Mouse (Mus musculus) embryonic facial prominence, embryonic 14.5 days (tissue): ENCODE measurements around the gene Sh3gl2. TPM values are rescaled to one million over a fixed set of nuclear protein-coding genes. Genes with fewer than 3 reads are reported as not detected.

Experiments used
- ATAC-seq: fragments of 200-750 bp; cut with Nextera tagmentation; 2 replicates; pipeline ENCODE4 v1.8.0; 2017; ENCODE audit warnings: low read depth, moderate number of reproducible peaks, moderate TSS enrichment
- DNase-seq: peaks from one replicate; pipeline ENCODE4 v3.0.0-alpha.2; 2015; ENCODE audit warnings: low spot score
- H3K27ac ChIP-seq: fragments of 300-500 bp; sonication (generic); replicated peaks from 2 replicates; pipeline ENCODE4 v1.5.1; 2014; ENCODE audit warnings: low read depth, mild to moderate bottlenecking, low read length, moderate library complexity
- H3K27me3 ChIP-seq: fragments of 300-500 bp; sonication (generic); replicated peaks from 2 replicates; pipeline ENCODE4 v1.6.1; 2014; ENCODE audit warnings: low read length; ENCODE audit not compliant: control insufficient read depth, insufficient read depth
- H3K36me3 ChIP-seq: fragments of 300-500 bp; sonication (generic); 2 replicates; pipeline ENCODE4 v1.6.1; 2014; ENCODE audit warnings: low read length, mixed read lengths; ENCODE audit not compliant: control insufficient read depth, insufficient read depth
- H3K4me1 ChIP-seq: fragments of 300-500 bp; sonication (generic); 2 replicates; pipeline ENCODE4 v1.6.1; 2014; ENCODE audit warnings: antibody characterized with exemption, low read length; ENCODE audit not compliant: control insufficient read depth, insufficient read depth
- H3K4me2 ChIP-seq: fragments of 300-500 bp; sonication (generic); 2 replicates; pipeline ENCODE4 v1.6.1; 2014; ENCODE audit warnings: low read depth, mild to moderate bottlenecking, low read length, moderate library complexity, mixed read lengths
- H3K4me3 ChIP-seq: fragments of 300-500 bp; sonication (generic); 2 replicates; pipeline ENCODE4 v1.5.1; 2014; ENCODE audit warnings: low read depth, mild to moderate bottlenecking, low read length
- H3K9ac ChIP-seq: fragments of 300-500 bp; sonication (generic); 2 replicates; pipeline ENCODE4 v1.6.1; 2014; ENCODE audit warnings: low read depth, mild to moderate bottlenecking, low read length, moderate library complexity, mixed read lengths
- H3K9me3 ChIP-seq: fragments of 300-500 bp; sonication (generic); 2 replicates; pipeline ENCODE4 v1.6.1; 2016; ENCODE audit warnings: low read length; ENCODE audit not compliant: control insufficient read depth
- WGBS: fragments of 180-500 bp; shearing (Covaris S2); extraction: QIAGEN DNeasy Blood & Tissue Kit; methylation state at CpG from one replicate; pipeline ENCODE4 v1.1.7; 2014; 5-methylcytosine and 5-hydroxymethylcytosine counted together
- polyA plus RNA-seq: library from polyadenylated mRNA; unstranded; fragments of >200 nt; fragmentation: Nextera tagmentation; extraction: Ambion mirVana; gene quantifications from 2 replicates; pipeline ENCODE4 v1.2.1, GENCODE M21; 2014

Sh3gl2 gene
- polyA plus RNA-seq, 1 experiment from 2014 or later = 7.0 TPM

DNA sequence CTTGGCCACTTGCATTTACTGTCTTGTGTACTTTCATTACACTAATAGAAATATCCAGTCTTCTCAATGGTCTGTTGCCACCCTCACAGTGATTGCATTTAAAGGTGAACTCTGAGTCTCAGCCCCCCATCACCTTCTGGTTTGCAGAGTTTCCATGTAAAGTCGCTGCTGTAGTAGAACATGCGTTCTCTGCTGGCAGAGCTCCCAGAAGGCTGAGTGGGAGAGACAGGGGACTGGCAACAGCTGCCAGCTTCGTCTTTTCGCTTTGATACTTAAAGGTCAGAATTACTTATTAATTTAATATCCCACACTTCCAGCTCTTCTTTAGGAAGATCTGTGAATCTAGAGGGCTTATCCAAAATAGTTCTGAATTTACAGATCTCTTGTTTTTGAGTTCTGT lies 8.7 kb upstream of the Sh3gl2 start:
- no peak overlapping the region for H3K4me2 ChIP-seq
- H3K27me3 ChIP-seq = 0 out of 2 replicates have a peak, but pooled peaks cover 5% of the 10 kb centered on the region
- H3K27ac ChIP-seq = no peak overlapping the region
- no peaks in the 10 kb centered on the region for H3K4me1 ChIP-seq
- no peak overlapping the region for H3K4me3 ChIP-seq
- H3K9ac ChIP-seq = no peak overlapping the region
- no peaks in the 10 kb centered on the region for H3K36me3 ChIP-seq
- DNase-seq (peak; percentile 25), ATAC-seq (no peak)
- WGBS = 54% methylated on average over 4 of the region's 4 CpGs
- no peaks in the 10 kb centered on the region for H3K9me3 ChIP-seq

DNA sequence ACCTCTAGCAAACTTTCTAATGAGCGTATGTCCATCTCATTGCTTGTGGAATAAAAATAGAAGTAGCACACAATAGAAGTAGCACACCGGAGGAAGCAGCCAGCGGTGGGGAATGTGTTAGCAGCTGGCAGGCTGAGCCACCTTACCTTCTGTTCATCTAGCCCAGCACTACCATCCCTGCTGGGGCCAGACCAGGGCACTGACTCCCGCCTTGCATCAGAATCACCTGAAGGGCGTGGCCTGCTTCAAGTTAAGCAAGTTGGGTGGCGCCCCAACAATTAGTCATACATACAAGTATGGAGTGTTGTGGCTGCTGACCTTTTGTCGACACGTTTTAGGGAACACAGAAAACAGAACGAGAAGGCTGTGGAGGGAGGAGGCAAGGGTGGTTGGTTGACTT lies 6.5 kb upstream of the Sh3gl2 start:
- Histone ChIP-seq H3K9me3 (no peaks in the 10 kb centered on the region), H3K4me1 (no peaks in the 10 kb centered on the region), H3K4me2 (no peak overlapping the region), H3K9ac (no peak overlapping the region), H3K4me3 (no peak overlapping the region), H3K36me3 (no peaks in the 10 kb centered on the region), H3K27ac (no peak overlapping the region), H3K27me3 (peaks cover 12% of the 10 kb centered on the region)
- 86% methylated on average over 9 of the region's 9 CpGs for WGBS
- no peak for ATAC-seq
- DNase-seq = peak; percentile 14

DNA sequence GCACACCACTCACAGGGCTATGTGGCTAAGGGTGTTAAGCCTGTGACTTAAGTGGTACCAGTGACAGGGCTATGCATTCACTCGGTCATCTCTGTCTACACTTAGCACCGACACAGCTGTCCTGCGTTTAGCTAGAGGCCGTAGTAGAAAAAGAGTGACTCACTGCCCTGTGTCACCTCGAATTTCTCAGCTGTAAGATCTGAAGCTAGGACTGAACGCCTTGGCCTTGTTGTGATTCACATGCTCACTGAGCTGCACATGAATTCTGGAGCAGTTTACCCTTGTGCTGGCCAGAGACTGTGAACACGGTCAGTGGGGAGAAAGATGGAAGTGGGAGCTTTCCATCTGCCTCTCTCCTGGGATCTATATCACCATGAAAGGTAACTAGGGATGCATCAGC lies 2.3 kb upstream of the Sh3gl2 start:
- H3K4me2 ChIP-seq = no peak overlapping the region
- WGBS = 49% methylated on average over 7 of the region's 7 CpGs
- H3K27ac ChIP-seq = no peak overlapping the region
- no peak overlapping the region for H3K9ac ChIP-seq
- peaks cover 49% of the 10 kb centered on the region for H3K27me3 ChIP-seq
- H3K4me3 ChIP-seq = no peak overlapping the region
- no peaks in the 10 kb centered on the region for H3K4me1 ChIP-seq
- no peaks in the 10 kb centered on the region for H3K9me3 ChIP-seq
- no peaks in the 10 kb centered on the region for H3K36me3 ChIP-seq
- ATAC-seq (no peak), DNase-seq (no peak)

DNA sequence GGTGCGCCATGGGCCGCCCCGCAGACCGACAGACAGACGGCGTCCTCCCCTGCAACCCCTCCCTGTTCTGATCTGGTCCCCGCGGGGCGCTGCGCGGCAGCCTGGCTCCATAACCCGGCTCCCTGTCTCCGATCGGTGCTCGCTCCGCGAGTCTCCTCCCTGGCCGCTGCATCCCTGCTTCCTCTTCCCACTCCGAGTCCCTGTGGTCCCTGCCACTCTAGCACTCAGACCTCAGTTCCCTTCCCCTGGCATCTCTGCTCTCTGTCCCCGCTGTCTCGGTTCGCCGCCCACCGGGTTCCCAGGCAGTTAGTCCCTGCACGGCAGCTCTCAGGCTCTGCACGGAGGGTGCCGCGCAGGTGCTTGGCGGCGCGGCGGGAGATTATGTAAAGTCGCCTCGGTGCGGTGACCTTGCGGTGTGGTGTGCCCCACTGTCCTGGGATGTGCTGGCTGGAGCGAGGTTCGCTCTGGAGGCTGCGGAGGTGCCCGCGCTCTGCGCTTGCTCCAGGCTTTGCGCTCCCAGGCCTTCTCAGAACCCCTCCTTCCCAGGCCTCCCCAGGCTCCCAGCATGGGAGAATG lies 798 bp downstream of the Sh3gl2 start:
- 0% methylated on average over 24 of the region's 43 CpGs for WGBS
- peak overlapping the region; percentile 67 for H3K9ac ChIP-seq
- H3K36me3 ChIP-seq = no peaks in the 10 kb centered on the region
- H3K4me1 ChIP-seq = no peaks in the 10 kb centered on the region
- ATAC-seq (peak; percentile 86), DNase-seq (peak; percentile 36)
- H3K27me3 ChIP-seq = peaks cover 51% of the 10 kb centered on the region
- no peak overlapping the region for H3K27ac ChIP-seq
- H3K4me3 ChIP-seq = peak overlapping the region; percentile 70
- H3K9me3 ChIP-seq = no peaks in the 10 kb centered on the region
- H3K4me2 ChIP-seq = peak overlapping the region; percentile 94

DNA sequence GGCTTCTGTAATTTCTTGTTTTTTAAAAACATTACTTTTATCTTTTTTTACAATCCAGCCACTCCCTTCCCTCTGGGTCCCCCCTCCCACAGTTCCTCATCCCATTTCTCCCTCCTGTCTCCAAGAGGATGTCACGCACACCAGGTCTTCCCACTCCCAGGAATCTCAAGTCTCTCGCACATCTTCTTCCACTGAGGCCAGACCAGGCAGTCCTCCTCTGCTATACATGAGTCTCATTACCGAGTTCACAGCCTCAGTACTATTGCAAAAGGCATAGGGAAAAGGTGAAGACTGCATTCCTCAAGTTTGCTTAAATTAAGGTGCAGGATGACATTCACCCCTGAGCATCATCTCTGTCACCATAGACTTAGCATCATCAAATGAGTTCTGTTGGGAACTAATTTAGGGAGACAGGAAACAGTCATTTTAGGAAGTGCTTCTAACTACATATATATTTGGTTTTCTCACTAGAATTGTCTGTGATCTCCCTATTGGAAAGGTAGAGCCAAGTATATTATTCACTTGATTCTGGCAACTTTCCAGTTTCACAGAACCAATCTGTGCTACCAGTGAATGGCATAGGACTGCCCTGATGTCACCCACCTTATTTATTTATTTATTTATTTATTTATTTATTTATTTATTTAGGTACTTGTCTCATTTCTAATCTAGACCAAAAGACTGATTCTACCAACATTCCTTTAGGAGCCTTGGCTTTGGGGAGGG lies 1.9 kb downstream of the Sh3gl2 start:
- WGBS = 52% methylated on average over 3 of the region's 3 CpGs
- DNase-seq = no peak
- no peak for ATAC-seq
- Histone ChIP-seq H3K4me3 (no peak overlapping the region), H3K9me3 (no peaks in the 10 kb centered on the region), H3K27me3 (peaks cover 51% of the 10 kb centered on the region), H3K4me2 (no peak overlapping the region), H3K27ac (no peak overlapping the region), H3K4me1 (no peaks in the 10 kb centered on the region), H3K9ac (no peak overlapping the region), H3K36me3 (no peaks in the 10 kb centered on the region)

DNA sequence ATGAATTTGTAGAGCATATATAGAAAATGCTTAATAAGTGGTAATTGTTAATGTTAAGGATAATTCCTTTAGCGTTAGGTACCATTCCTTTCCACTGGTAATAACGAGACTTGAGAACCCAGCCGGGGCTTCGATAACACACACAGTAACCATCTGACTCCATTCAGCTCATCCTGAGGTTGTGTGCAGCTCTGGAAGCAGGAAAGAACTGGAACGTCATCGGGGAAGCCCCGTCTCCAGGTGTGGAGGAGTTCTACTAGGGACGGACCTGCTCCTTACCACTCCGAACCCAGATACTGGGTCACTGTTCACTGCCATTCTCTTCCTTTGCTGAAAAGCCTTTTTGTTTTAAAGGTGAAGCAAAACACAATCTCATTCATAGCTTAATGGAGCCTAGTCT lies 2.6 kb downstream of the Sh3gl2 start:
- Histone ChIP-seq H3K4me1 (no peaks in the 10 kb centered on the region), H3K27me3 (peaks cover 51% of the 10 kb centered on the region), H3K9me3 (no peaks in the 10 kb centered on the region), H3K4me3 (no peak overlapping the region), H3K4me2 (no peak overlapping the region), H3K9ac (no peak overlapping the region), H3K27ac (no peak overlapping the region), H3K36me3 (no peaks in the 10 kb centered on the region)
- WGBS = 90% methylated on average over 9 of the region's 9 CpGs
- DNase-seq (no peak), ATAC-seq (no peak)

DNA sequence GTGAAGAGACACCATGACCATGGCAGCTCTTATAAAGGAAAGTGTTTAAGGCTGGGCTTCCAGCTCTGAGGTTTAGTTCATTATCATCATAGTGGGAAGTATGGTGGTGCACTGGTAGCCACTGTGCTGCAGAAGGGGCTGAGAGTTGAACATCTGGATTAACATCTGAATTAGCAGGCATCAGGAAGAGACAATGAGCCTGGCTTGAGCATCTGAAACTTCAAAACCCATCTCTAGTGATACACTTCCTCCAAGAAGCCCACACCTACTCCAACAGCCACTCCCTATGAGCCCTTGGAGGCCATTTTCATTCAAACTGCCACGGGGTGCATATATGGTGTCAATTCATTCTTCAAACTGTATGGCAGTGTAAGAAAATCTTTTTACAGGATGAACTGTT lies 3.6 kb downstream of the Sh3gl2 start:
- DNase-seq (no peak), ATAC-seq (no peak)
- no peak overlapping the region for H3K4me3 ChIP-seq
- no peaks in the 10 kb centered on the region for H3K36me3 ChIP-seq
- H3K4me1 ChIP-seq = no peaks in the 10 kb centered on the region
- H3K27me3 ChIP-seq = peaks cover 43% of the 10 kb centered on the region
- no peak overlapping the region for H3K27ac ChIP-seq
- H3K9me3 ChIP-seq = no peaks in the 10 kb centered on the region
- H3K4me2 ChIP-seq = no peak overlapping the region
- WGBS = 79% methylated on average over 1 of the region's 1 CpGs
- no peak overlapping the region for H3K9ac ChIP-seq

DNA sequence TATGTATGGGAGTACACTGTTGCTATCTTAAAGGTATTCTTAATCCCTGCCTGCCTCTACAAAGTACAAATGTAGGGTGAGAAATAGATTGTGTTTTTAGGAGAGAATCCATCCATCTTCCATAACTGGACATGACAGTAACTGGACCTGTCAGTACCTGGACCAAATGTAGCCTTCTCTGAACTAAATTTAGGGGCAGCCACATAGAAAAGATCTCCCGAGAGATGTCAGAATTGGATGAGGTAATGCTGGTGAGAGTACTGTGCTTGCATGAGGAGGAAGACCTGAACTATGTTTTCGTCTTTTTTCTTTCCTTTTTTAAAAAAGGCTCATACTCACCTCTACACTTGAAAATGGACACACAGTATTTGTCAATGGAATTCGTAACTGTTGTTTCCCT lies 6.0 kb downstream of the Sh3gl2 start:
- Histone ChIP-seq H3K36me3 (no peaks in the 10 kb centered on the region), H3K9me3 (no peaks in the 10 kb centered on the region), H3K27me3 (peaks cover 20% of the 10 kb centered on the region), H3K4me1 (no peaks in the 10 kb centered on the region), H3K4me2 (no peak overlapping the region), H3K9ac (no peak overlapping the region), H3K27ac (no peak overlapping the region), H3K4me3 (no peak overlapping the region)
- WGBS = 75% methylated on average over 3 of the region's 3 CpGs
- ATAC-seq (no peak), DNase-seq (no peak)

DNA sequence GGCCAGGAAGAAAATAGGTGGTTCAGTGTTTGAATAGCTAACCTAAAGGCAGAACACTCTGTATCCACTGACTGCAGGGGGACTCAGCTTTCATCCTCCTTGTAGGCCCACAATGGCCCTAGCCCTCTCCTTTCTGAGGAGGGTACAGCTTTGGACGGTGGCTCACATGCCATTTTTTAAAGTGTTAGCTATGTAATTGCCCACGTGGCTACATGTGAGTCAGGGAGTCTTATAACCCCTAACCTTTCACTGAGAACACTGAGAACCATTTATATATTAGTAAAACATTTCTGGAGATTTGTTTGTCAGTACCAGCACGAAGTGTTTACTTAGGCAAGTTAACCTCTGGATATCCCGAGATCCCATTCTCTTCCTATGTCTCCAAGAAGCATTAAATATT lies 12.1 kb downstream of the Sh3gl2 start:
- no peak for ATAC-seq
- H3K4me3 ChIP-seq = no peak overlapping the region
- WGBS = 73% methylated on average over 4 of the region's 4 CpGs

More for the DNA sequence above, 12.1 kb downstream of the Sh3gl2 start:
- Histone ChIP-seq H3K4me2 (no peak overlapping the region), H3K27ac (no peak overlapping the region), H3K9me3 (no peaks in the 10 kb centered on the region), H3K4me1 (no peaks in the 10 kb centered on the region), H3K36me3 (no peaks in the 10 kb centered on the region), H3K27me3 (no peaks in the 10 kb centered on the region), H3K9ac (no peak overlapping the region)
- no peak for DNase-seq
